Mouse (Mus musculus) G1E (cell line): ENCODE measurements around the gene Nbl1. TPM values are rescaled to one million over a fixed set of nuclear protein-coding genes. Genes with fewer than 3 reads are reported as not detected.

Experiments used
- ATAC-seq: 2 replicates; pipeline ENCODE4 v1.8.0; 2016; ENCODE audit warnings: mild to moderate bottlenecking; ENCODE audit not compliant: insufficient number of reproducible peaks, poor library complexity, low FRiP score, severe bottlenecking; ENCODE audit errors: extremely low read depth
- DNase-seq: peaks from one replicate; pipeline ENCODE4 v3.0.0; 2012; ENCODE audit warnings: low spot score
- H3K27me3 ChIP-seq: 2 replicates; pipeline ENCODE4 v1.6.1; 2012; ENCODE audit warnings: mild to moderate bottlenecking, low read length, inconsistent platforms; ENCODE audit not compliant: insufficient read depth
- H3K36me3 ChIP-seq: replicated peaks from 2 replicates; pipeline ENCODE3; 2012; ENCODE audit warnings: mild to moderate bottlenecking, inconsistent platforms
- H3K4me1 ChIP-seq: 2 replicates; pipeline ENCODE4 v1.6.1; 2012; ENCODE audit warnings: low read depth, low read length, inconsistent platforms, mixed read lengths; ENCODE audit not compliant: insufficient read depth
- H3K4me3 ChIP-seq: 2 replicates; pipeline ENCODE4 v1.5.1; 2012; ENCODE audit warnings: low read depth, mild to moderate bottlenecking, inconsistent platforms, low read length, moderate library complexity, mixed read lengths
- H3K9me3 ChIP-seq: replicated peaks from 2 replicates; pipeline ENCODE4 v1.6.1; 2012; ENCODE audit warnings: inconsistent platforms
- CTCF ChIP-seq: IDR thresholded peaks from 2 replicates; pipeline ENCODE4 v1.5.1; 2012; ENCODE audit warnings: low read depth, low read length, inconsistent platforms, mixed read lengths
- GATA1 ChIP-seq: IDR thresholded peaks from 2 replicates; pipeline ENCODE4 v1.6.1; 2012; ENCODE audit warnings: borderline replicate concordance, low read length, inconsistent platforms, mixed read lengths
- GATA2 ChIP-seq: IDR thresholded peaks from 2 replicates; pipeline ENCODE4 v1.6.1; 2012; ENCODE audit warnings: low read depth, low read length, inconsistent platforms, borderline replicate concordance
- POLR2AphosphoS5 ChIP-seq: IDR thresholded peaks from 2 replicates; pipeline ENCODE4 v1.6.1; 2012; ENCODE audit warnings: low read depth, low read length, inconsistent platforms; ENCODE audit not compliant: insufficient replicate concordance
- TAL1 ChIP-seq: conservative IDR thresholded peaks from 2 replicates; pipeline ENCODE4 v1.6.1; 2012; ENCODE audit warnings: low read depth, low read length, inconsistent platforms, mixed read lengths
- polyA plus RNA-seq: library from polyadenylated mRNA; stranded (reverse); fragments of >175 nt; gene quantifications from 2 replicates; pipeline ENCODE4 v1.2.3, GENCODE M21; 2012
- total RNA-seq, 2 experiments: library from RNA; stranded (forward) in 1 of 2; stranded (reverse) in 1 of 2; fragments of 200-1000 nt in 1 of 2; fragments of >200 nt in 1 of 2; fragmentation: Nextera tagmentation in 1 of 2; gene quantifications; 2 replicates each; pipeline ENCODE4 v1.2.3; 2014 to 2017

Gene Nbl1
- total RNA-seq (2014; fragmentation: Nextera tagmentation): not detected in 2 replicates
- 0.11 TPM in 1 of 2 replicates, not detected in the other for total RNA-seq (2017)
- polyA plus RNA-seq: 0.05 and 0.18 TPM in 2 replicates

DNA sequence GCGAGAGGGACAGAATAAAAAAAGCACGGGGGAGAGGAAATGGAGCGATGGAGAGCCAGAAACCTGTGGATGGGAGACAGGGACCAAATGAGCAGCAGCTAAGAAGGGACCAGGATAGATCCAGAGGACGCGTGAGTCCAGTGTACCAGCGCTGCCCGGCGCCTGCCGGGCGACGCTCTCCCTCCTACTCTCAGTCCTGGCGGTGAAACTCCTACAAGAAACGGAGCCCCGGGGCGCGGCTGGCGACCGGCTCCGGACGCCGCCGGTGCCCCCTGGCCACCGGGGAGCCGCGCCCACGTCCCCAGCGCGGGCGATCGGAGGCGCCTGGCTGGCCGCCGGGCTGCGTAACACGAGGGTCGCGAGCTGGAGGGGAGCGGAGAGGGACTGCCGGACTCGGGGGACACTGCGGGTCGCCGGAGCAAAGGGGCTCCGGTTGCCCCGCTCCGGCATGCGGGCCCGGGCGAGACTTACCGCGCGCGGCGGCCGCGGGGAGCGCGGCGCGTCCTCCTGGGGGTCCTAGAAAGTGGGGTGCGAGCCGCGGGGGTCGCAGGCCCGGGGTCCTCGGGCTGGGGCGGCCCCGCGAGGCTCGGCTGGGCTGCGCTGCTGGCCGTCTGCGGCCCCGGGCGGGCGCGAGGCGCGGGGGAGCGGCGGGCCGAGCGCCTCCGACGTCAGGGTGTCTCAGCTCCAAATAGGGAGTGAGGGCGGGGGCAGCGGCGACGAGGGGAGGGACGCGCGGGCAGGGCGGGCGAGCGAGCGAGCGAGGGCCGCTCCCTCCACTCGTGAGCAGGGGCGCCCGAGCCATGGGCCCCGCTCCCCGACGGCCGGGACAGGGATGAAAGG, at the start of gene Nbl1:
Gene Nbl1 (minus strand): TSS at position 638 of the 840 bp plus-strand sequence.
- Histone ChIP-seq H3K4me3 (no peak within 1 kb of the TSS), H3K9me3 (peaks cover 18% of the 10 kb centered on the region), H3K4me1 (0 out of 2 replicates have a peak, but pooled peaks cover 2% of the 10 kb centered on the region), H3K27me3 (peaks cover 62% of the 10 kb centered on the region), H3K36me3 (no peaks in the 10 kb centered on the region)
- ATAC-seq (no peak), DNase-seq (no peak)
- TF ChIP-seq TAL1 (no peak), GATA2 (no peak), POLR2AphosphoS5 (no peak), GATA1 (no peak), CTCF (no peak)

- TF ChIP-seq CTCF (no peak), GATA1 (no peak), POLR2AphosphoS5 (no peak), TAL1 (no peak), GATA2 (no peak)
- DNase-seq (no peak), ATAC-seq (no peak)
- Histone ChIP-seq H3K27me3 (peaks cover 10% of the 10 kb centered on the region), H3K4me1 (peaks cover 5% of the 10 kb centered on the region; the same call in 1 of the 2 replicates), H3K4me3 (no peak overlapping the region), H3K9me3 (peaks cover 5% of the 10 kb centered on the region; the same call in 1 of the 2 replicates), H3K36me3 (no peaks in the 10 kb centered on the region)
These were observed 49.0 kb upstream of the Nbl1 start for GRCm38 (mm10) chr4:139141785-139142184.

GRCm38 (mm10) chr4:139140267-139140666, 47.5 kb upstream of the Nbl1 start:
- DNase-seq: no peak
- Histone ChIP-seq H3K27me3 (peaks cover 7% of the 10 kb centered on the region), H3K4me3 (no peak overlapping the region), H3K4me1 (peaks cover 7% of the 10 kb centered on the region; the same call in 1 of the 2 replicates), H3K36me3 (no peaks in the 10 kb centered on the region), H3K9me3 (peaks cover 5% of the 10 kb centered on the region; the same call in 1 of the 2 replicates)
- ATAC-seq: no peak
- TF ChIP-seq GATA2: no peak
- TF ChIP-seq TAL1: no peak
- TF ChIP-seq GATA1: no peak
- TF ChIP-seq POLR2AphosphoS5: no peak

DNA sequence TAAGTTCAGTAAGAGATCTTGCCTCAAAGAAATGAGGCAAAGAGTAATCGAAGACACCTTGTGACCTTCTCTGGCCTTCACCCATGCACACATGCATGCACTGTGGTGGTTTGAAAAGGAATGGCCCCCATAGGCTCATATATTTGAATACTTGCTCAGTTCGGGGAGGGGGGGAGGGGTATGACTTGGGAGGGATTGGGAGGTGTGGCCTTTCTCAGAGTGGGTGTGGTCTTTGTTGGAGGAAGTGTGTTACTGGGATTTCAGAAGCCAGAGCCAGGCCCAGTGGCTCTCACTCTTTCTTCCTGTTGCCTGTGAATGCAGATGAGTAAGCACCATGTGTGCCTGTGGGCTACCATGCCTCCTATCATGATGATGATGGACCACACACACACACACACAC, 43.2 kb upstream of the Nbl1 start:
- no peak for DNase-seq
- Histone ChIP-seq H3K27me3 (no peaks in the 10 kb centered on the region), H3K4me1 (peaks cover 20% of the 10 kb centered on the region)

DNA sequence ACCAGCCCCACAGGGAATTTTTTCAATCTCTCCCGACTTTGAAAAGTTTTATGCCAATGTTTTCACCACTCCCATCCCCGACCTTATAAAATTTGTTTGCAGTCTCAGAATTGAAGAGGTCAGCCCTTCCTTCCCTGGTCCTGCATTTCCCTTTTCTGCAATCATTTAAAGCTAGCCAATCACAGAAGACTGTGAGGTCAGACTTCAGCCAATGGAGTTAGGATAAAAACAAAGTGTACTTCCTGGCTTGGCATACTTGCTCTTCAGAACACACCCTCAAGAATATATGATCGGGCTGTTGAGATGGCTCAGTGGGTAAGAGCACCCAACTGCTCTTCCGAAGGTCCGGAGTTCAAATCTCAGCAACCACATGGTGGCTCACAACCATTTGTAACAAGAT, 40.3 kb upstream of the Nbl1 start:
- peaks cover 10% of the 10 kb centered on the region for H3K36me3 ChIP-seq
- H3K4me1 ChIP-seq: peaks cover 39% of the 10 kb centered on the region
- H3K4me3 ChIP-seq: no peak overlapping the region
- 0 out of 2 replicates have a peak, but pooled peaks cover 3% of the 10 kb centered on the region for H3K9me3 ChIP-seq
- H3K27me3 ChIP-seq: no peaks in the 10 kb centered on the region
- DNase-seq (no peak), ATAC-seq (no peak)
- TF ChIP-seq GATA1 (no peak), POLR2AphosphoS5 (no peak), TAL1 (no peak), GATA2 (no peak), CTCF (no peak)

More for the DNA sequence above, 43.2 kb upstream of the Nbl1 start:
- no peak for TF ChIP-seq POLR2AphosphoS5
- no peak for TF ChIP-seq GATA1
- ATAC-seq: no peak
- H3K9me3 ChIP-seq: 0 out of 2 replicates have a peak, but pooled peaks cover 3% of the 10 kb centered on the region
- H3K36me3 ChIP-seq: no peaks in the 10 kb centered on the region
- H3K4me3 ChIP-seq: no peak overlapping the region

DNA sequence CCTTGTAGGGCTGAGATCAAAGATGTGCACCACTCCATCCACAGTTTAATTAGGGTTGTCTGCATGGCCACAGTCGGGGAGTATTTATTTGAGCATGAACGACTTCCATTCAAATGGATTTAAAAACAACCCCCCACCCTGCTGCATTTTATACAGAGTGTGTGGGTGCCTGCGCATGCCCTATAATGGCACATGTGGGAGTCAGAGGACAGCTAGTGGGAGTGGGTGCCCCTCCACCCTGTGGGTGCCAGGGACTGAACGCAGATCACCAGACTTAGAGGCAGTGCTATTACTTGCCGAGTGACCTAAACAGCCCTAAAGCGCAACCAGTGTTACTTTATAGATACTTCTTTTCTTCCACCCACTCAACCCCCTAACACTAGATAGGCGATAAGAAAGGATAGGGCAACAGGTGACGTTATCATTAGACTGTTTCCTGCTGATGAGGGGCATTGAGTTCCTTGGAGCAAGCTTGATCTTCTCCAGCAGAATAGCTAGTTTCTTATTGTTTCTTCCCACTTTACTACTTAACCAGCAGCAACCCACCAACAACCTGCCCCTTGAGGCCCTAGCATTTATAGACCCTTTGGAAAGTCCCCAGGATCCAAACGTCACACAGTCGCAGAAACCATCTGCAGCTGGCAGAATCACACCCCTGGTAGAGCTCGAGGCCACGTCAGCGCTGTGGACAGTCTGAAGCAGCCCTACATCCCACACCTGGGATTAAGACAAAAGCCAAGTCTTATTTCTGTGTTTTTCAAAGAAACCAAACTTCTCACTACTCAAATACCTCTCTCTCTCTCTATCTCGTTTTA, 39.3 kb upstream of the Nbl1 start:
- TF ChIP-seq GATA2: no peak
- no peak for TF ChIP-seq CTCF
- TF ChIP-seq GATA1: no peak
- TF ChIP-seq TAL1: no peak
- no peak for TF ChIP-seq POLR2AphosphoS5
- no peak for DNase-seq
- peak; percentile 42 for ATAC-seq
- Histone ChIP-seq H3K4me1 (peaks cover 44% of the 10 kb centered on the region), H3K27me3 (no peaks in the 10 kb centered on the region), H3K9me3 (peaks cover under 1% of the 10 kb centered on the region), H3K4me3 (peak overlapping the region; percentile 63; the same call in 1 of the 2 replicates), H3K36me3 (peaks cover 16% of the 10 kb centered on the region)
